In genomic region chr6:112507617-112508016, GRCm38 (mm10) we compare ENCODE assay signal across 23 mouse cellular contexts. TPM values are rescaled to one million over a fixed set of nuclear protein-coding genes. Genes with fewer than 3 reads are reported as not detected.
A peak's percentile ranks its signal among the peaks of the same experiment; 100 is the strongest.
DNase-seq lines count a peak whose midpoint lies in the region; ATAC-seq lines count a peak whose summit lies in the region.
"Had no signal": no experiment of that assay in that cellular context is flagged by ENCODE, and none has a peak within 500 bp of the region (broad histone marks: within the 10 kb centered on the region; RNA-seq: fewer than 3 reads in every experiment).

No protein-coding gene starts in this region.

- H3K27me3 ChIP-seq in heart, embryonic 14.5 days (ENCODE audit: control insufficient read depth, insufficient read depth, low read length), result peaks cover 17% of the 10 kb centered on the region
- H3K27me3 ChIP-seq: embryonic facial prominence, embryonic 12.5 days; forebrain, embryonic 15.5 days had no signal

- H3K4me1 ChIP-seq in heart, embryonic 14.5 days (ENCODE audit: control insufficient read depth in 2 of 2, insufficient read depth in 2 of 2, low read length in 2 of 2), result peaks cover 5 to 6% of the 10 kb centered on the region in 2 experiments; a peak in 3 of 4 replicates

- no peak overlapping the region for H3K9ac ChIP-seq in heart, embryonic 14.5 days (ENCODE audit: low read length)
- H3K9ac ChIP-seq: embryonic facial prominence, embryonic 12.5 days; forebrain, embryonic 15.5 days; hindbrain, embryonic 15.5 days had no signal

- H3K36me3 ChIP-seq in heart, embryonic 14.5 days (ENCODE audit: control insufficient read depth, insufficient read depth, low read length), result no peaks in the 10 kb centered on the region
- H3K36me3 ChIP-seq: embryonic facial prominence, embryonic 12.5 days; forebrain, embryonic 15.5 days; G1E; hindbrain, embryonic 15.5 days had no signal

- 3% methylated on average over 2 of the region's 2 CpGs for WGBS in heart, embryonic 14.5 days

- no peak overlapping the region for H3K4me3 ChIP-seq in heart, embryonic 14.5 days (ENCODE audit: control insufficient read depth in 1 of 2, insufficient read depth in 1 of 2, low read depth in 1 of 2, low read length in 2 of 2)
- H3K4me3 ChIP-seq: embryonic facial prominence, embryonic 12.5 days; forebrain, embryonic 15.5 days; hindbrain, embryonic 15.5 days had no signal

- ATAC-seq in frontal cortex, adult (ENCODE audit: low TSS enrichment), result peak; percentile 72
- ATAC-seq in heart, embryonic 14.5 days (ENCODE audit: insufficient number of reproducible peaks, insufficient read depth, low FRiP score, low read depth), result peak; percentile 72; the same call in 1 of the 2 replicates
- ATAC-seq: CD4-positive, CD25-positive, alpha-beta regulatory T cell, adult 4 months; forebrain, embryonic 15.5 days; intestine, embryonic 16.5 days had no signal

- no peak overlapping the region for H3K27ac ChIP-seq in heart, embryonic 14.5 days (replicated peaks in 1 of 2; ENCODE audit: control insufficient read depth in 1 of 2, insufficient read depth in 1 of 2, low read depth in 2 of 2, low read length in 2 of 2)
- H3K27ac ChIP-seq: embryonic facial prominence, embryonic 12.5 days; forebrain, embryonic 15.5 days; hindbrain, embryonic 15.5 days had no signal

- DNase-seq in frontal cortex, postnatal 25 days (ENCODE audit: low spot score in 2 of 2), result no peak
- peak; percentile 56 for DNase-seq in right cerebral cortex, adult 18-20 months
- DNase-seq in right cerebral cortex, postnatal 25 days, result no peak
- DNase-seq in left cerebral cortex, adult 18-20 months (ENCODE audit: low spot score in 2 of 2), result no peak
- DNase-seq in thymus, postnatal 4 days, result no peak
- DNase-seq in gastrocnemius, postnatal 4 days (ENCODE audit: low spot score in 2 of 2), result no peak
- DNase-seq: adrenal gland, postnatal 10 days; B cell, adult 2 months; cerebellum, adult 11-12 months; cerebellum, adult 9-10 months; cerebellum, postnatal 25 days; gastrocnemius, postnatal 14 days had no signal

- H3K9me3 ChIP-seq in heart, embryonic 14.5 days (ENCODE audit: control insufficient read depth, low read length), result no peaks in the 10 kb centered on the region
- H3K9me3 ChIP-seq: embryonic facial prominence, embryonic 12.5 days; forebrain, embryonic 15.5 days; hindbrain, embryonic 15.5 days had no signal

- no peak overlapping the region for H3K4me2 ChIP-seq in heart, embryonic 14.5 days (ENCODE audit: low read length)
- H3K4me2 ChIP-seq: embryonic facial prominence, embryonic 12.5 days; forebrain, embryonic 15.5 days; hindbrain, embryonic 15.5 days had no signal

RNA-seq across cellular contexts. Expression of gene Oxtr, which starts 17.9 kb away (rescaled TPM):
- 0.35 and 0.47 TPM in 2 replicates for polyA plus RNA-seq in heart, embryonic 14.5 days (2014; fragmentation: Nextera tagmentation; extraction: Ambion mirVana)
- 1 to 10 TPM; 5.8 TPM for total RNA-seq in left cerebral cortex, adult 18-20 months (2021)
- under 1 TPM; 0.20 to 0.21 TPM for total RNA-seq in gastrocnemius, postnatal 4 days (2021)
- total RNA-seq: granulocyte monocyte progenitor cell, adult 5-6 weeks had no signal
- polyA plus RNA-seq: CD4-positive, CD25-positive, alpha-beta regulatory T cell, adult 4 months had no signal

RNA-seq across cellular contexts. Expression of gene Cav3, which starts 48.3 kb away (rescaled TPM):
- polyA plus RNA-seq in heart, embryonic 14.5 days (2014; fragmentation: Nextera tagmentation; extraction: Ambion mirVana), result 108 and 116 TPM in 2 replicates
- not detected for total RNA-seq in left cerebral cortex, adult 18-20 months (2021)
- total RNA-seq in gastrocnemius, postnatal 4 days (2021), result 100 to 1,000 TPM; 243 to 287 TPM
- total RNA-seq: G1E; granulocyte monocyte progenitor cell, adult 5-6 weeks had no signal
- polyA plus RNA-seq: CD4-positive, CD25-positive, alpha-beta regulatory T cell, adult 4 months; forebrain, embryonic 11.5 days; forebrain, embryonic 15.5 days; G1E; hindbrain, embryonic 11.5 days had no signal

Comparison
In these comparisons a context has a peak if more than half of its experiments do, and no peak if none do; other contexts are left out.
1. RNA of gene Oxtr, which starts 17.9 kb away (total RNA-seq): 5.8 TPM in left cerebral cortex, adult 18-20 months; 0.20 to 0.21 TPM in gastrocnemius, postnatal 4 days; every median in the first group is over 4 times any median in the second.
2. RNA of gene Cav3, which starts 48.3 kb away (total RNA-seq): 243 to 287 TPM in gastrocnemius, postnatal 4 days; not detected in left cerebral cortex, adult 18-20 months; every median in the first group is over 100 times any median in the second.